Mouse (Mus musculus) myocyte (in vitro differentiated cells): ENCODE measurements around the gene Tmem120b. TPM values are rescaled to one million over a fixed set of nuclear protein-coding genes. Genes with fewer than 3 reads are reported as not detected.
A peak's percentile ranks its signal among the peaks of the same experiment; 100 is the strongest.

ENCODE experiments used
- H3K27me3 ChIP-seq: one replicate; pipeline ENCODE4 v1.6.1; 2011; ENCODE audit not compliant: control insufficient read depth, insufficient read depth, insufficient read length
- H3K36me3 ChIP-seq: one replicate; pipeline ENCODE4 v1.6.1; 2011; ENCODE audit not compliant: control insufficient read depth, insufficient read depth
- H3K4me2 ChIP-seq: one replicate; pipeline ENCODE4 v1.6.1; 2011; ENCODE audit warnings: low read depth, control low read depth
- H3K4me3 ChIP-seq: one replicate; pipeline ENCODE4 v1.5.1; 2011; ENCODE audit warnings: mild to moderate bottlenecking, control low read depth, moderate library complexity
- H3K79me2 ChIP-seq: one replicate; pipeline ENCODE4 v1.6.1; 2011; ENCODE audit not compliant: control insufficient read depth, insufficient read depth
- H3ac ChIP-seq: one replicate; pipeline ENCODE4 v1.6.1; 2011; ENCODE audit not compliant: control insufficient read depth, insufficient read length
- CEBPB ChIP-seq: IDR thresholded peaks from 2 replicates; pipeline ENCODE4 v1.6.1; 2011; ENCODE audit warnings: mild to moderate bottlenecking, moderate library complexity; ENCODE audit not compliant: poor library complexity, insufficient read depth, severe bottlenecking
- E2F4 ChIP-seq: IDR thresholded peaks from one replicate; pipeline ENCODE4 v1.6.1; 2011; ENCODE audit warnings: mild to moderate bottlenecking, control low read depth, moderate library complexity; ENCODE audit not compliant: insufficient read depth
- MAX ChIP-seq: IDR thresholded peaks from one replicate; pipeline ENCODE4 v1.6.1; 2011; ENCODE audit warnings: low read depth, mild to moderate bottlenecking, control low read depth
- MYOD1 ChIP-seq, 3 experiments: IDR thresholded peaks; one replicate each; pipeline ENCODE4 v1.6.1; 2011; ENCODE audit warnings: control low read depth in 2 of 3, low read depth in 2 of 3, mild to moderate bottlenecking in 2 of 3, moderate library complexity in 1 of 3; ENCODE audit not compliant: insufficient read length in 2 of 3, control insufficient read depth in 1 of 3
- MYOG ChIP-seq, 3 experiments: IDR thresholded peaks; one replicate each; pipeline ENCODE4 v1.6.1; 2011; ENCODE audit warnings: control low read depth in 2 of 3, low read depth in 2 of 3, mild to moderate bottlenecking in 2 of 3; ENCODE audit not compliant: insufficient read length in 2 of 3, control insufficient read depth in 1 of 3, insufficient read depth in 1 of 3
- POLR2A ChIP-seq: IDR thresholded peaks from one replicate; pipeline ENCODE4 v1.6.1; 2011; ENCODE audit warnings: low read depth, mild to moderate bottlenecking, control low read depth, moderate library complexity; ENCODE audit not compliant: insufficient read length
- POLR2AphosphoS2 ChIP-seq: IDR thresholded peaks from one replicate; pipeline ENCODE4 v1.6.1; 2011; ENCODE audit warnings: low read depth, control low read depth; ENCODE audit not compliant: insufficient read length
- REST ChIP-seq: IDR thresholded peaks from one replicate; pipeline ENCODE4 v1.6.1; 2011; ENCODE audit warnings: mild to moderate bottlenecking, control low read depth, moderate library complexity; ENCODE audit not compliant: insufficient read depth, insufficient read length
- SRF ChIP-seq: IDR thresholded peaks from one replicate; pipeline ENCODE4 v1.6.1; 2011; ENCODE audit warnings: low read depth; ENCODE audit not compliant: control insufficient read depth, insufficient read length
- TCF12 ChIP-seq: IDR thresholded peaks from one replicate; pipeline ENCODE4 v1.6.1; 2011; ENCODE audit warnings: mild to moderate bottlenecking, control low read depth; ENCODE audit not compliant: poor library complexity, insufficient read depth, severe bottlenecking
- TCF3 ChIP-seq: IDR thresholded peaks from one replicate; pipeline ENCODE4 v1.6.1; 2011; ENCODE audit warnings: low read depth, control low read depth; ENCODE audit not compliant: insufficient read length
- USF1 ChIP-seq: IDR thresholded peaks from one replicate; pipeline ENCODE4 v1.6.1; 2011; ENCODE audit warnings: low read depth, mild to moderate bottlenecking, control low read depth, moderate library complexity
- polyA plus RNA-seq: library from polyadenylated mRNA; unstranded; fragments of >200 nt; fragmentation: generic; extraction: Trizol; gene quantifications from one replicate; pipeline ENCODE4 v1.2.1, GENCODE M21; 2012; ENCODE audit warnings: missing spikeins

The Tmem120b gene
- polyA plus RNA-seq, 1 experiment = 41.3 TPM

DNA sequence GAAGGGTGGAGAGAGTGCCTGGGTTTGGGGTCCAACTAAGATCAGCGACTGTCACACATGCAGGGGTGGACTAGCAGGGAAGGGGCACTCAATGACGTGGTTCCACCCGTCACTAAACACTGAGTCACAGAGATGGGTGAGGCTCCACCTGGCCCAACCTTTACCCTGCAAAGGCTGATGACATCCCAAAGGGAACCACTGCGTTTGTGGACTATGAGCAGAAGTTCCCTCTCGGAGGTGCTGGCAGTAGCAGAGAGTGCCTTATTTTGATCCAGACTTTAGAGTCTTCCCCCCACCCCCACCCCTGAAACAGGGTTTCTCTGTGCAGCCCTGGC lies 62.6 kb downstream of the Tmem120b start:
- TF ChIP-seq TCF3 (no peak), MYOD1 (IDR thresholded peaks at IDR 0.05; ENCODE audit: control insufficient read depth in 1 of 3, insufficient read length in 2 of 3, low read depth in 2 of 3) (no peak), POLR2A (no peak), MYOG (IDR thresholded peaks at IDR 0.05; ENCODE audit: control insufficient read depth in 1 of 3, insufficient read depth in 1 of 3, insufficient read length in 2 of 3, low read depth in 2 of 3) (no peak), CEBPB (no peak)
- Histone ChIP-seq H3K36me3 (no peaks in the 10 kb centered on the region), H3K27me3 (no peaks in the 10 kb centered on the region), H3K79me2 (no peaks in the 10 kb centered on the region), H3K4me3 (no peak overlapping the region), H3K4me2 (no peak overlapping the region), H3ac (no peak overlapping the region)

DNA sequence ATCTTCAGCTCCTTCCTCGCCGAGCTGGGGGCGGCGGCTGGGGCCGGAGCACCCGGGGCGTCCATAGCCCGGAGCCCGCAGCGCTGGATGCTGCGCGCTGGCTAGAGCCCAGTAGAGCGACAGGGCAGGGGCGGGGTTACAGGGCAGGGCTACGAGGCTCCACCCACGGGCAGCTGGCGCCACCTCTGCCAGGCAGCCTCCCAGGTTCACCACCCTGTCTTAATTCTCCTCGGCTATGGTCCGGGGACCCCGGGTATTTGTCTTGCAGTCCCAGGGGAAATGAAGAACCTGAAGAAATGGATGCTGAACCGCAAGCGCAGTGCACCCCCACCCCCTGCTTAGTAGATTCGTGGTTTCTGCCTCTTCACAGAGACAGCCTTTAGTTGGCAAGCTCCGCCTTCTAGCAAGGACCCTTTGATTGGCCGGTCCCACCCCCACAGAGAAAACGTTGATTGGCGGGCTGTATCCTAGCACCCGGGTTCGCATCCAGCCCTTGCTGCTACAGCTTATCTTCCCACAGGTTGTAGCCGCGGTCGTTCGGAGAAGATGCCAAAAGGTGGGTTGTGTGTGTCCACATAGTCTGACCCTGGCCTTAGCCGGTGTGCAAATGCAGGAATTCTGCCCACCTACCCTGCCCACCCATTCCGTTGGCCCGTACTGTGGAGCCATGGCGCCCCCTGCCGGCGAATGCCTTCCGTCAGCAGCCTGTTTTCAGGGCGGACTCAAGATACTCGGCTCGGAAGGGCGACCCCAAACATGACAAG lies 64.3 kb downstream of the Tmem120b start, which contains the start of gene Rhof:
Rhof (minus strand) TSS at position 385 of the 764 bp plus-strand sequence.
- Histone ChIP-seq H3K4me2 (peak within 1 kb of the TSS; percentile 98), H3ac (no peak within 1 kb of the TSS)

DNA sequence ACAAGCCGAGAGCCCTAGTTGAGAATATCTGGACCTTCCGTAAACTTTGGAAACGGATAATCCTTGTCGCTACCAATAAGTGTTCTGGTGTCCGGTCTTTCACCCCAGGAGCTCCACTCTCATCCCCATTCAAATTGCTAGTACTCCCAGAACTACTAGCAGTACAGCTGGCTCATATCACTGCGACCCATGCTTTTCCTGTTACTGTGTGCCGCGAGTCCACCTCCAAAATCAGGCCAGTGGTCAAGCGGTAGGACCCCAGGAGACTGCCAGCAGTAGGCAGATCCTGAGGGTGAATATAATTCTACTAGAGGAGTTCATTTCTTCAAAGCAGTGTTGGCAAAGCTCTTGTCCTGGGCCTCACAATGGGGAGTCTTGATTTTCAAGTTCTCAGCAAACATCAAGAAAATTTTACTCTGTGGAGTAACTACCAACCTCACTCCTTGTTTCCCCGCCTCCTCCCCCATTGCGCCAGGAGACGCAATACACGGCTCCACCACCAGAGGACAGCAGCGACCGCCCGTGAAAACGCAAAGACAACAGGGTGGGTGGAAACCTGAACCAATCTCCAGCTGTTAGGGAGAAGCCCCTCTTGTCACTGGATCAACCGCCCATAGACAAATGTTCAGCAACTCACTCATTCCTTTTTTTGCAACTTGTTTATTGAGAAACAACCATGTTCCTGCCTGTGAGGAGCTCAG lies 65.0 kb downstream of the Tmem120b start:
- Histone ChIP-seq H3ac (no peak overlapping the region), H3K36me3 (no peaks in the 10 kb centered on the region), H3K4me3 (peak overlapping the region; percentile 75), H3K79me2 (no peaks in the 10 kb centered on the region), H3K4me2 (peak overlapping the region; percentile 98), H3K27me3 (no peaks in the 10 kb centered on the region)
- TF ChIP-seq MYOD1 (IDR thresholded peaks at IDR 0.05; ENCODE audit: control insufficient read depth in 1 of 3, insufficient read length in 2 of 3, low read depth in 2 of 3) (peak; percentile 57 to 90 (median 79)), TCF12 (peak; percentile 76), MYOG (IDR thresholded peaks at IDR 0.05; ENCODE audit: control insufficient read depth in 1 of 3, insufficient read depth in 1 of 3, insufficient read length in 2 of 3, low read depth in 2 of 3) (peak; percentile 53 to 91 (median 69)), SRF (peak; percentile 18), REST (no peak), E2F4 (no peak), MAX (no peak), TCF3 (peak; percentile 16), USF1 (no peak)

More for the DNA sequence above, 64.3 kb downstream of the Tmem120b start, which contains the start of gene Rhof:
- Histone ChIP-seq H3K36me3 (no peaks in the 10 kb centered on the region), H3K27me3 (no peaks in the 10 kb centered on the region), H3K79me2 (no peaks in the 10 kb centered on the region), H3K4me3 (peak within 1 kb of the TSS; percentile 75)
- peak; percentile 82 for TF ChIP-seq POLR2AphosphoS2
- peak; percentile 54 for TF ChIP-seq POLR2A
- TF ChIP-seq TCF12 = no peak
- TF ChIP-seq MYOD1 (IDR thresholded peaks at IDR 0.05; ENCODE audit: control insufficient read depth in 1 of 3, insufficient read length in 2 of 3, low read depth in 2 of 3) = peak in 2 of 3 experiments; percentile 0 to 56
- peak in 1 of 3 experiments; percentile 56 for TF ChIP-seq MYOG (IDR thresholded peaks at IDR 0.05; ENCODE audit: control insufficient read depth in 1 of 3, insufficient read depth in 1 of 3, insufficient read length in 2 of 3, low read depth in 2 of 3)

DNA sequence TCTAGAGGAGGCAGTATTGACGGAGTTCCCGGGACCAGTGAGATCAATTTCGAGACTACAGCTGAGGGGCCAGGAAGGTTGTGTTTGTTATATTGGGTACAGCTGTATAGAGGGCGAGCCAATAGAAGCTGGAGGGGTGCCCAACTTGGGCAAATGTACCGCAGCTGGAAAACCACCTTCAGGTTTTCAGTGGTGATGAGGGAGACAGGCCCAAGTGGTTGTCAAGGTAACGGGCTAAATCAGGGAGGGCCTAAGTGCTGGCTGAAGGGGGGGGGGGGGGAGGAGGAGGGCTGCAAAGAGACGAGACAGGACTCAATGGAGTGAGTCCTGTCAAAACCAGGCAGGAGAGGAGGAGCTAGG lies 65.5 kb downstream of the Tmem120b start:
- no peak for TF ChIP-seq POLR2AphosphoS2
- TF ChIP-seq POLR2A = no peak
- TF ChIP-seq MAX = no peak
- TF ChIP-seq TCF3 = no peak
- TF ChIP-seq MYOG (IDR thresholded peaks at IDR 0.05; ENCODE audit: control insufficient read depth in 1 of 3, insufficient read depth in 1 of 3, insufficient read length in 2 of 3, low read depth in 2 of 3) = no peak
- TF ChIP-seq E2F4 = no peak
- TF ChIP-seq CEBPB = no peak
- no peak for TF ChIP-seq REST
- TF ChIP-seq TCF12 = no peak
- no peak for TF ChIP-seq SRF
- no peak for TF ChIP-seq MYOD1 (IDR thresholded peaks at IDR 0.05; ENCODE audit: control insufficient read depth in 1 of 3, insufficient read length in 2 of 3, low read depth in 2 of 3)
- TF ChIP-seq USF1 = no peak
- peak overlapping the region; percentile 98 for H3K4me2 ChIP-seq
- H3ac ChIP-seq = no peak overlapping the region
- peak overlapping the region; percentile 75 for H3K4me3 ChIP-seq
- H3K36me3 ChIP-seq = no peaks in the 10 kb centered on the region
- no peaks in the 10 kb centered on the region for H3K79me2 ChIP-seq
- H3K27me3 ChIP-seq = no peaks in the 10 kb centered on the region
